Mouse (Mus musculus) megakaryocyte progenitor cell, adult 5-6 weeks (primary cell): ENCODE measurements around the gene Ttc23. TPM values are rescaled to one million over a fixed set of nuclear protein-coding genes. Genes with fewer than 3 reads are reported as not detected.

Source experiments
- ATAC-seq: replicated peaks from 2 replicates; pipeline ENCODE4 v1.8.0; 2016; ENCODE audit warnings: mild to moderate bottlenecking, moderate TSS enrichment, inconsistent platforms; ENCODE audit not compliant: poor library complexity
- total RNA-seq, 2 experiments: library from RNA; stranded (forward) in 1 of 2; stranded (reverse) in 1 of 2; fragments of 157-497, 149-512 nt in 1 of 2; fragments of 200-1000 nt in 1 of 2; gene quantifications; 2 replicates each; pipeline versions ENCODE4 v1.2.3 to v1.2.4; 2015 to 2017

Gene Ttc23
- total RNA-seq, 2 experiments from 2014 or later, result 1.8 to 2.9 TPM

DNA sequence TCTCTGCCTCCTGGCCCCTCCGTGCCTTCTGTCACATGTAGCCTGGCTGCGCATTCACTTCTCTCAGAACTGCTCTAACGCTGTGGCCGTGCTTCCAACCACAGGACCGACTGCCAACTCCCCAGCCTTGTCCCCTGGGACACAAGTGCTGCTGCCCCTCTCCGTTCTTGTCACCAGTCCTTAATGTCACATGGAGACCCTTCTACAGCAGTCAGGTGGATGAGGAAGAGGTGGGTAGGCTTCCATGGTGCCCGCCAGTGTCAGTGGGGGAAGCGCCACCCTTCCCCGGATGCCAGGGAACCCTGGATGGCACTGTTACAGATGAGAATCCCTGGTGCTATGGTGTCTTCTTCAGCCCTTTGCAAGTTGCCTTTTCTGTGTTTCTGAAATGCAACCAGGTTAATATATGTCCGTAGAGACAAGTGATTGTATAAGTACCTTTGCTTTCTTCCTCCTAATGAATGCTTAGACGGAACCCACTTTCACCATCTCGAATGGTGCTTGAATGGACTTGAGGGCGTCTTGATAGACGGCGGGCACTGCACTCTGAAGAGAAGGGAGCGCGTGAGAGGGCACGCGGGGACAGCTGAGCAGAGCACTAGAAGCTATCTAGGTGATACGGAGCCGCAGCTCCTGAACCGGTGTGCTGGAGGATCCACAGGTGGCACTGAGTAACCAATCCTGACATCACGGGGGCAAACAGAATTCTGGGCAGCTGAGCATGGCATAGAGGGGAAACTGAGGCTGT lies 45.8 kb downstream of the Ttc23 start:
- ATAC-seq, result no peak

DNA sequence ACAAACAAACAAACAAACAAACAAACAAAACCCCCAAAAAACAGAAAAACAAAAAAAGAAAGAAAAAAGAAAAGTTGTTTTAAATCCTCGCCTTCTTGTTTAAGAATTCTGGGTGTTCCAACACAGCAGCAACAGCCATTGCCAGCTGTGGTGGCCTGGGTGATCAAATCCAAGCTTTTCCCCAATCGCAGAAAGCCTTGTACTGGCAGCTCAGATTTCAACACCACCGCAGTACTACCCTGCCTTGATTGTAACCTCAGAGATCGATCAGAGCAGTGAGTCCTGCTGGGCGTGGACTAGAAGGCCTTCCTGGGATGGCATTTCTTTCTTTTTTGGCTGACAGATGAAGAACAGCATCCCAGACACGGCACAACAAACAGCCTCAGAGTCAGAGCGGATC lies 48.7 kb downstream of the Ttc23 start:
- no peak for ATAC-seq

DNA sequence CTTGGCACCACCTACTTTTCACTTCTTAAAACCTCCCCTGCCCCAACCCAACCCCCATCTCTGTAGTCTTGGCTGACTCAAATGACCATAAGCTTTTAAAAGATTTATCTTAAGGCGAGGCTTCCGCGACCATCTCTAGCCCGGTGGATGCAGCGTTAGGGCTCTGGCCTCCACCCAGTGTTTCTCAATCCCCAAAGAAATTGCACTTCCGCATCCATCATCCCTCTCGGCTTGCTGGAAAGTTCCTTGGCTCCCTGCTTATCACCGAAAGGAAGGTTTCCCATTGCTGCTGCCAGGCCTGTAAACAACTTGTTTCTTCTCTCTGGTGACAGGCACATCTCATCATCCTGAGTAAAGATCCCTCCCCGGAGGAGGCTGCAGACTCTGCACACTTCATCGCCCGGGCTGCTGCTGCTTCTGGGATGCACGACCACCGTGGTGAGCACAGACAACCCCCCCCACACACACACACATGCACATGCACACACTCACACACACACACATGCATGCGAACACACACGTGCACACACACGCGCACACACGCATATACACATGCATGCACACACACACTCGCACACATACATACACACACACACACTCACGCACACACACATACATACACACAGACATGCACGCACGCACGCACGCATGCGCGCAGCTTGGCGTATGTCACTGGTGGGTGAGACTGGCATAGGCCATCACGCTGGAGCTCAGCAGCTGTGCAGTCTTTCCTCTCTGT lies 50.9 kb downstream of the Ttc23 start:
- ATAC-seq, result no peak

DNA sequence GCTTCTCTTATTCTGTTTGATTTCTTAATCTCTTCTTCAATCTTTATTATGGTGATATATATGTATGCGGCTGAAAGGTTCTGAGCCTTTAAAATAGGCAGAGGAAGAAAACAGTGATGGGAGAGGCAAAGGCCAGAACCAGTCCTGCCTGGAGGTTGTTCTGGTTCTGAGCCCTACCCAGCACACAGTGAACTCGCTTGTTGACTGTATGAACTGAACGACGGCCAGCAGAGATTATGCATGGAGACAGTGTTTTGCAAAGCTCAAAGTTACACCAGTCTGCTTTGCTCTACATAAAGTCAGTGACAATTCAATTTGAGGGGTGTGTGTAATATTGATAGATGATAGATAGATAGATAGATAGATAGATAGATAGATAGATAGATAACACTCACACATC lies 52.1 kb downstream of the Ttc23 start:
- no peak for ATAC-seq

DNA sequence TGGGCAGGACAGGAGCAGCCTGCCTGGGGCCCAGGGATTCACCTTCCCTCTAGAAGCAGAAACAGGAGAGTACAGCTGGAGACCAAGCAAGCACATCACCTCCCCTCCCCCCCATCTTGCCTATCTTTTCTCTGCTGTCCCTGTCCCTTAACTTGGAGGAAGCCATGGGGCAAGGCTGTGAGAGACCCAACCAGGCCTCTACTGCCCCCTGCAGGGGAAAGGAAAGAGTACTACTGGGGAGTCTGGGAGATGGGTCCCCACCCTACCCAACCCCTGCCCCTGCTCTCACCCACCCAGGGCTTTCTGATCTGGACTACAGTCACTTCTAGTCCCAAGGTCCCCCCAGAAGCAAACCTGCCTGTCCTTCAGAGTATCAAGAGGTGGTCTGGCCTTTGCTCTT lies 53.6 kb downstream of the Ttc23 start:
- peak; percentile 82 for ATAC-seq

DNA sequence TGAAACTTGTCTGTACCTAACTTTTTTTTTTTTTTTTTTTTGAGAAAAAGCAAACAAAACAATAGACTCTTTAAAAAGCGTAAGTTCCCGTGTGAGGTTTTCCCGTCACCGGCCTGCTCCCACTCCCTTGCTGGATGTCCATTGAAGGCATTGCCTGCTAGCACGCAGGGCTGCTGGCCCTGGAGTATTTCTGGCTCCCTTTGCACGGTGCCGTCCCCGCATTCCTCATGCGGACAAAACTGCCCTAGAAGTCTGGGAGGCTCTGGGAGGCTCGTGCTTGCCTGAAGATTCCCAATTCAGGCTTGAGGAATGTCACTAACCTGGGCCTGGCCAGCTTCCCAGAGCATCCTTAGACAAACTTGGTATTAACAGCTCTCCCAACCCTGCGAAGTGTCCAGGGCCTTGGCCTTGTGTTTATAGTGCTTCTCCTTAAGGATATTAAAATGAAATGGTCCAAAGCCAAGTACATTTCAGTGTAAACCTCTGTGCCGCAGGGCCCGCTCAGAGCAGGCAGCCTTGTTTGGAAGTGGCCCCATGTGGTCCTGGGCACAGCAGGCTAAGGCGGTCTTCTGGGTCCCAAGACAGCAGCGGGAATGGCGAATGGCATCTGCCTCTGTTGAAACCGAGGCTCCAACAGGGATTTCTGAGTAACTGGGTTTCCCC lies 54.2 kb downstream of the Ttc23 start:
- no peak for ATAC-seq

DNA sequence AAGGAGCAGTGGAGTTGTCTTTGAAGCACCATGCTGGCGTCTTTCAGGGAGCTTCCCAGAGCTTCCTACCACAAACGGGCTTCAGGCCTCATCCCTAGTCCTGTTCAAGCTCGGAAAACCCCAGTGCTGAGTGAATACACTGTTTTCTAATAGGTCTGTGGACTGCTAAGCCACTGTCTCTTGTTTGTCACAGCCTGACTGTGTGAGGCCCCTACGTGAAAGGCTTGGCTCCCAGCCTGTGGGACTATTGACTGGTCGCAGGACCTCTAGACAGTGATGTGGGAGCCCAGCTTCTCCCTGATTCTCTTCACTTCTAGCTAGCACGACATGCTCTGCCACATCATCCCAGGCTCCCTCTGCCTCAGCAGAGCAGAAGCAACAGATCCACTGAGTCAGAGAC lies 61.0 kb downstream of the Ttc23 start:
- no peak for ATAC-seq

DNA sequence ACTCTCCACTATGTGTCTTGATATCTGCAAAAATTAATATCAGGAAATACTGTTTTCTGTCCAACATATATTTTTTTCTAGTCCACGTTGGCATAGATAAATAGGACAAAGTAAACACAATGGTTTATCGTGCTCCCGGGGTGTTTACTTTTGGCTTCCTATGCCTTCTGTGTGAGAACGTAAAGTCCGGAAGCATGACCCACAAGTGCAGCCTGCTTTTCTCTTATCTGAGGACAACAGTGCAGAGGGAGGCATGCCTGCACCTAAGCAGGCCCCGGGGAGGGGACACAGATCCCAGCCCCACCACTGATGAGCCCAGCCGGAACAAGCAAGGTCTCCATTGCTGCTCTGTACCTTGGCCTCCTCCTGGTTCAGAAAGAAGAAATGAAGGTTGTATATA lies 63.0 kb downstream of the Ttc23 start:
- ATAC-seq, result peak; percentile 57

DNA sequence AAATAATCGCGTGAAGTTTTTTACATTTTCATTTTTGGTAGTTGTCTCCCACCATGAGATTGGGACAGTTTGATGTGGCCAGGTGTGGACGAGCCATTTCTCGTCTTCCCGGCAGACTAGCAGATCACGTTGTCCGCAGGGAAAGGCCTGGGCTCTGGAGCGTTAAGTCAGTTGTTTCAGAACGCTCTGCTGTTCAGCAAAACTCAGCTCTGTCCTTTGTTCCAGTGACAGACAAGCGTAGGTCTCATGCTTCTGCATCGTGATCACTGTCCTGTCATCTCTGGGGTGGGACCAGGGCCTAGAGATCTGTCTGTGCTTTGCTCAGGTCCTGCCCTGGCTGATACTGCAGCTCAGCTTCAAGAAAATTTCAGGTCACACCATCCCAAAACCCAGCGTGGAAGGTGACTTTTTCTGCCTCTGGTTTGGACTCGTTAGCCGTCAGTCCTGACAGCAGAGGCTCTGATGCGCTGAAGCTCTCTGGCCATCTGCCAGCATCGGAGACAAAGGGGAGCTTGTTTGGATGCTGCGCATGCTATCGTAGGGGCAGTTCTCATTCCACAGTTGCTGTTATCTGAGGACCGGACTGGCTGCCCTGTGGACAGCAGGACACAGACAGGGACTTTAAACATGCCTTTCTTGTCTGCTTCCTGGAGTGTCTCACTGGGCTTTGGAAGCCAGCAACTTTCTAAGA lies 66.8 kb downstream of the Ttc23 start:
- ATAC-seq, result no peak

DNA sequence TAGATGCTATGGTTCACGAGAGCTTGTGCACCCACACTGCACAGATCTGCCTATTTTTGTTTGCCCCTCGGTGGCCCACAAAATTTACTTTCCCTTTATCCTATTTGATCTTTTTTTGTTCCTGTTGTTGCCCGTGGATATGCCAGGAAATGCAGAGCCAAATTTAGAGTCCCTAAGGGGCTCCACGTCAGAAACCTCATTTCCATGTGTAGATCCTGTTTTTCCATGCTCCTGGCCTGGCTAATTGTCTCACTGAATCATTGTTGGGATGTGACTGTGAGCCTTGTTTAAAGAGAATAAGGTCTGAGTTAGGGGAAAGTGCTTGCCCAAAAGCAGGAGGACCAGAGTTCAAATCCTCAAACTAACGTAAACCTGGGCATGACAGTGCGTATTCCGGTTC lies 68.0 kb downstream of the Ttc23 start:
- no peak for ATAC-seq

DNA sequence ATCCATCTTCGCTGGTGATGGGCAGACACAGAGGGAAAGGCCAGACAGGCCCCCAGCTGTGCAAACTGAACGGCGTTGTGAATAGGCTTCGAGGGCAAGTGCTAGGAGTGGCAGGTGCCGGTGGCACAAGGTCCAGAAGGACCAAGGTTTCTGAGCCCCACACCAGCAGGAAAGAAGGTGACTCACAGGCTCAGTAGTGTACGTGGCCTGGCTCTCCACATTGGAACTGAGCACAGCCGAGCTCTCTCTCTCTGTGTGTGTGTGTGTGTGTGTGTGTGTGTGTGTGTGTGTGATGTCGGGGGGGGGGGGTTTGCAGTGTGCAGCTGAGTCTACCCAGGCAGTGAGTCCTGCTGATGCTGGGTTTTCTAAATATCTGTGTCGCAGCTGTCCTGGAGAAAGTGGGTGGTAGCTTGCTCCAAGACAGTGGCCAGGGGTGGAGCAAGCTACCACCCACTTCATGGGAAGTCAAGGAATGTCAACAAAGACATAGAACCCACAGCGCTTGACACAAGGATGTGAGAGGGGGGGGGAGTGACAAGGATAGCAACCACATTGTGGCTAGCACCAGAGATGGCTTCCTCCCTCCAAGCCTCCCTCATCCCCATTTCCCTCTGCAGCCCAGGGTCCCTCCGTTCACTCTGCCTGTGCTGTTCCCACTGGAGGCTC lies 69.1 kb downstream of the Ttc23 start:
- no peak for ATAC-seq

DNA sequence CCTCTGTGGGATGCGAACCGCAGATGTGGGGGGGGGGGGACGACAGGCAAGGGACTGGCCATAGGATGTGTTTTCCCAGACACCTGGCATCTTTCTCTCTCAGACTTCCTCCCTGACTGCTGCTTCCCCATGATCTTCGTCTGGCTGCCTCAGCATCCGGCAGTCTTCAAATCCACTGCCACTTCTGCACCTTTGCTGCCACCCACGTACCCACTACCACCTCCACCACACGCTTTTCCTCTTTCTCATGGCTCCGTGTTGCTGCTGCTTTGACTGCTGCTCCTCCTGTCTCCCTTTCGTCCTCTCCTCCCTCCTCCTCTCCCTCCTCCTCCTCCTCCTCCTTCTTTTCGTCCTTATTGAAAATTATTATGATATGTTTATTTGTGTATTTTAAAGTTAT lies 69.7 kb downstream of the Ttc23 start:
- no peak for ATAC-seq

DNA sequence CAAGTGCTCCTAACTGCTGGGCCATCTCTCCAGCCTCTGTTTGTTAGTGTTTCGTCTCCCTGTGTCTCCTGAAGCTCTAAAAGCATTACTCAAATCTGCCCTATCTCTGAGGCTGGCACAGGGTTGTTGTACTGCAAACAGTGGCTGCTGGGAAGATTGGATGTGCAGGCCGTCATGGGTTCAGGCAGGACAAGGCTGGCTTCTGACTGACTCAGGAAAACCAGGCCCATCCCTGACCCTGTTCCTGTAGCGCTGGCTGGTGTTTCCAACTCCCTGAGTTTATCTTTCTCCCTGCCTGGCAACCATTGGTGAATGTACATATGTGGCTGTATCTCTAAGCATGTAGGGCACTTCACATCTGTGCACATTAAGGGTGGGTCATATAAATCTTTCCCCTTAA lies 70.3 kb downstream of the Ttc23 start:
- ATAC-seq, result no peak

DNA sequence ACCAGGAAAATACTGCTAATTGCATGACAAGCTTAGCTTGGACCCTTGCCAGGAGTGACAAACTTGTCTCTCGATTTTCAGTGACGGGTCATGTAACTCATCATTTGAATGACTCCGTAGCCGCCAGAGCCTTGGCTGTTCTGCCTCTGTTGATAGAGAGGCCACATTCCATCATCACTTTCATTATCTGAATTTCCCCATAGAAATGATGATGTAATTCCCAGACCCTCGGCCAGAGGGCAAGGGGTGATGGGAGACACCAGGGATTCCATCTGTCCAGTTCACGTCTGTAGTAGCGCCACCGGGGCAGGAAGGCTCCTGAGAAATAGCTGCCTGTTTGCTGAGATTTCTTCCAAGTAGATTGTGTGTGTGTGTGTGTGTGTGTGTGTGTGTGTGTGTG lies 71.6 kb downstream of the Ttc23 start:
- no peak for ATAC-seq

DNA sequence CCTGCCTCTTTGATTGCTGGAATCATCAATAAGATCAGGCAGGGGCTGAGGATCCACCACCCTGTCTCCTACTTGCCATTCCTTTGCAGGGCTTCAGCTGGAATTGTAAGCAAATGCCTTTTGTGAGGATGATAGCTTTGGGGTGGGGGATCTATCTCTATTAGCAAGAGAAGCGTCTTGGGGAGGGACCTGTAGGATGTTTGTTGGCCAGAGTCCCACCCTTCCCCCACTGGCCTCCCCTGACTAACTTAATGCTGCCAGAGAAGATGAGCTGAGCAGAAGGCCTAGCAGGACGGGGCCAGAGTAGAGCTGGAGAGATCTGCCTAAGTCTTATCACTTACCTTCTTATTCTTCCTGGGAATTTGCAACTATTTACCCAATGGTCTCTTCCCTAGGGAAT lies 75.0 kb downstream of the Ttc23 start:
- ATAC-seq, result no peak

DNA sequence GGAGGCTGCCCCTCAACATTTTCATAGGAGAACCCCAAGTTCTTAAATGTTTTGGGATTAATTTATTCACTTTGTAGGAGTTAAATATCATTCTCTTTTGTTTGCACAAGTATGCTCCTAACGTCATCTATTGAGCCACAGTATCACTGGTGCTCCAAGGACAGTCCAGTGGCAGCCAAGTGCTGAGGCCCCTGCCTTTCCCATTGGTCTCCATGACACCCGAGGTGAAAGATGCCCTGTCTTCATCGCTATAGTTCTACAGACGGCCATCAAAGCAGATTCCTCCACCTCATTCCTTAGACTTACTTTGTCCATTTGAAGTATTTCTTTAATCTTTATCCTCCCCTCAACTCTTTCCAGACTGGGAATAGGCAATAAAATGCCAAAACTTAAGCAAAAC lies 77.3 kb downstream of the Ttc23 start:
- no peak for ATAC-seq

DNA sequence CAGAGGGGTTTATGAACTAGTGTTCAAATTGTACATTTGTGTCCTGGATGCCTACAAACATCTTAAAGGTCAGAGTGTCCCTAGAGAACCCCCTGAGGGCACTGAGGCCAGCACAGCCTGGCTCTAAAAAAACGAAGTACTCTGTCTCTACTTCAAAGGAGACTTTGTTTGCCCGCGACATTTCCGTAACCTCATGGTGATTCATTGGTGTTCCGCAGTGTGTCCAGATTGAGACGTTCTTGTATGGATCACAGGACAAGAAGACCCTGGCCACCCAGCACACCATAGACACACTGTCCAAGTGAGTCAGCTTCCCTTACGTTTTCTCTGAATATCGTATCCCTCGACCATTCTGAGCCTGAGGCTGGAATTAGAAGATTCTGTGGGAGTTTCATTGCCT lies 77.8 kb downstream of the Ttc23 start:
- no peak for ATAC-seq

DNA sequence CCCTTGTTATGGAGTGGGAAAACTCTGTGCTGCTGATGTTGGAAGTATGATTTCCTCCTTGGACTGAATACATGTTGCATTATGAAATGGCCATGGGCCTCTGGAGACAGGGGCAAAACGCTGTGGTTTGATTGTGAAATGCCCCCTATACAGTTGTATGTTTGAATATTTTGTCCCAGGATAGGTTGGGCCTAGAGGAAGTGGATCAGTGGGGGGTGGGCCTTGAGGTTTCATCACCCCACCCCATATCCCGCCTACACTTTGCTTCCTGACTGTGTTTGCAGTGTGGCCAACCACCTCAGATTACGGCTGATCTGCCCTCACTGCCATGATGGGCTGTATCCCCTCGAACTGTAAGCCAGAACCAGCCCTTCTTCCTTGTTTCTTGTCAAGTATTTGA lies 81.0 kb downstream of the Ttc23 start:
- peak; percentile 91 for ATAC-seq

DNA sequence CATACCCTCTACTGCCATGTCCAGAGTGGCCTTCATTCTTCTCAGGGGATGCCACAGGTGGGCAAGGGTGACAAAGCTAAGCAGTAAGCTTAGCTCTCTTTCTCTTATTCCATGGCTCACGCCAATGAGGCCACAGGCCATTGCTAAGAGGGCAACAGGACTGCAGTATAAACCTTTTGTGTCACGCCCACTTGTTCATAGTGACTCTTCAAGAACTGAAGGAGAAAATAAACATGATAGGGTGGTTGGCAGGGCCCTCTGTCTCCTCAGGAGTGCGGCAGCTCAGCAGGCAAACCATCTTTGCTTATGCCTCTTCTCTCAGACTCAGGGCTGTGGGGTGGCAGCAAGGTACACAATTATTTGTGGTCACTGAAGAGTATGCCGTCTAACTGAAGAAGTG lies 81.6 kb downstream of the Ttc23 start:
- ATAC-seq, result no peak

DNA sequence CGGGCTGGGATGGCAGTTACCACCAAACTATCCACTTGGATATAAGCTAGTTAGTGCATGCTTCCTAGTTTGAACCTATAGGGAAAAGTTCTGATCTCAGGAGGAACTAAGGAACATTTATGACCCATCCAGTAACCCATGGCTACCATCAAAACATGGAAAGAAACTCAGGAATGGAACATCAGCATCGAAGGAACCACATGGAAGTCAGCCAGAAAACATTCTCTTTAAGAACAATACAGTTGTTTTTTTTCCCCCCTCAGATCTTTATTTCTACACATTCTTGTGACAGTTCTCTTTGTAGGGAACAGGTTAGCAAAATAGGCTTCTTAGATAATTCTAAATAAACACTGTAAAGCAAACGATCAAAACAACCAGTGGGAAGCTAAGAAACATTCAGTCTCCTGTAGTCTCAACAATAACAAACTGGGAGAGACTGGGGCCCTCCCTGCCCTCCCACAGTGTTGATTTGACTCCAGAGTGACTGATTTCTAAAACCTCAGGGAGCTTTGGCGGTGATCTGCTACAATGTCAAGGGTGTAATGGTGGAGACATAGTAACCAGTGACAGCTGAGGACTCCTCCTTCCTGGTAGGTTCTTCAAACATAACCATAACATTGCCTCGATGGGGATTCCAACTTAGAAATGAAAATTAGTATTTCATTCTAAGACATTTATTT lies 83.4 kb downstream of the Ttc23 start:
- ATAC-seq, result no peak
